24 mouse cellular contexts compared by ENCODE assay signal in the genomic region with DNA sequence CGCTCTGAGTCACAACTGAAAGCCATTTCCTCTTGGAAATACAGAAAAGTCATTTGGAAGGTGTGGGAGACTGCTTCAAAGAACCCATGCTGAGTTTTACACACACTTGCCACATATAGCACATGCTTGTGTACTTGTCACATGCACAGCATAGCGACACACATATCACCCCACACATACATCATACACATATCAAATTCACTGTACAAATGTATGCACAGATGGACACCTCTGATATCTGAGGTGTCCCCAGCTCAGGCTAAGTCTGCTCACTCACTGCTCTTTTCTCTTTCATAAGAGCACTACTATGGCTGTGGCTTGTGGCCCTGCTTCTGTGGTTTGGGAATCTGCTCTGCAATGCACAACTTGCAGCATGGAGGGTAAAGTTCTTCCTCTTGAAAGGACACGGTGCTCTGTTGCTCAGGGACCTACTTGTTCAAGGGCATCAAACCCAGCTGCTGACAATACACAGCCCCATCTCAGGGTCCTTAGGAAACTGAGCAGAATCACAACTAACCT.
DNase-seq lines count a peak whose midpoint lies in the region; ATAC-seq and TF ChIP-seq lines count a peak whose summit lies in the region.
"Had no signal": no experiment of that assay in that cellular context is flagged by ENCODE, and none has a peak within 500 bp of the region (broad histone marks: within the 10 kb centered on the region; RNA-seq: fewer than 3 reads in every experiment).

No protein-coding gene starts in this region.

- no peak for TF ChIP-seq CTCF in liver, postnatal 0 days (IDR thresholded peaks at IDR 0.05; ENCODE audit: low read depth)

- peak; percentile 65 for DNase-seq in heart, adult 11 months
- DNase-seq in heart, postnatal 10 days: no peak
- no peak for DNase-seq in liver, postnatal 0 days
- no peak for DNase-seq in thymus, postnatal 25 days
- DNase-seq in cerebellum, adult 18-20 months: no peak
- DNase-seq: adrenal gland, adult 8-10 months; adrenal gland, postnatal 25 days; cerebellum, adult 11-12 months; cerebellum, adult 9-10 months; cerebellum, postnatal 14 days; forebrain, postnatal 0 days; gastrocnemius, adult 2 months; gastrocnemius, postnatal 14 days; heart, adult 2 months; heart, postnatal 4 days had no signal

- no peak for TF ChIP-seq EP300 in liver, postnatal 0 days (IDR thresholded peaks at IDR 0.05; ENCODE audit: low read depth)

- H3K4me1 ChIP-seq in liver, embryonic 12.5 days: 0 out of 2 replicates have a peak, but pooled peaks cover 4% of the 10 kb centered on the region
- H3K4me1 ChIP-seq in liver, postnatal 0 days (ENCODE audit: insufficient read depth): no peaks in the 10 kb centered on the region
- H3K4me1 ChIP-seq: embryonic facial prominence, embryonic 12.5 days; embryonic facial prominence, embryonic 15.5 days; hindbrain, embryonic 12.5 days; hindbrain, embryonic 15.5 days had no signal

- intact Hi-C loops in heart, postnatal 10 days (cut with DNase I): no loop called here

- no peaks in the 10 kb centered on the region for H3K9me3 ChIP-seq in liver, embryonic 12.5 days (replicated peaks)
- no peaks in the 10 kb centered on the region for H3K9me3 ChIP-seq in liver, postnatal 0 days (ENCODE audit: low read length)
- H3K9me3 ChIP-seq: embryonic facial prominence, embryonic 12.5 days; embryonic facial prominence, embryonic 15.5 days; hindbrain, embryonic 12.5 days; hindbrain, embryonic 15.5 days had no signal

- no peaks in the 10 kb centered on the region for H3K36me3 ChIP-seq in liver, embryonic 12.5 days
- no peaks in the 10 kb centered on the region for H3K36me3 ChIP-seq in liver, postnatal 0 days (replicated peaks; ENCODE audit: insufficient read depth, low read length)
- H3K36me3 ChIP-seq: embryonic facial prominence, embryonic 12.5 days; embryonic facial prominence, embryonic 15.5 days; hindbrain, embryonic 12.5 days; hindbrain, embryonic 15.5 days had no signal

- WGBS in liver, embryonic 12.5 days (ENCODE audit: insufficient replicate concordance): 57% methylated on average over 3 of the region's 3 CpGs
- WGBS in liver, postnatal 0 days (ENCODE audit: insufficient replicate concordance): 51% methylated on average over 3 of the region's 3 CpGs

- no peak overlapping the region for H3K9ac ChIP-seq in liver, embryonic 12.5 days
- no peak overlapping the region for H3K9ac ChIP-seq in liver, postnatal 0 days (replicated peaks)
- H3K9ac ChIP-seq: embryonic facial prominence, embryonic 12.5 days; embryonic facial prominence, embryonic 15.5 days; forebrain, postnatal 0 days; hindbrain, embryonic 12.5 days; hindbrain, embryonic 15.5 days had no signal

- no peak overlapping the region for H3K27ac ChIP-seq in liver, embryonic 12.5 days
- no peak overlapping the region for H3K27ac ChIP-seq in liver, postnatal 0 days (ENCODE audit: low read depth)
- H3K27ac ChIP-seq: embryonic facial prominence, embryonic 12.5 days; embryonic facial prominence, embryonic 15.5 days; gastrocnemius, adult 2 months; heart, adult 2 months; hindbrain, embryonic 12.5 days; hindbrain, embryonic 15.5 days had no signal

- no peak overlapping the region for H3K4me2 ChIP-seq in liver, embryonic 12.5 days
- no peak overlapping the region for H3K4me2 ChIP-seq in liver, postnatal 0 days (ENCODE audit: low read depth, low read length)
- H3K4me2 ChIP-seq: embryonic facial prominence, embryonic 12.5 days; embryonic facial prominence, embryonic 15.5 days; heart, embryonic 11.5 days; hindbrain, embryonic 12.5 days; hindbrain, embryonic 15.5 days had no signal

- H3K4me3 ChIP-seq in liver, embryonic 12.5 days: no peak overlapping the region
- no peak overlapping the region for H3K4me3 ChIP-seq in liver, postnatal 0 days (ENCODE audit: low read depth, low read length)
- H3K4me3 ChIP-seq: embryonic facial prominence, embryonic 12.5 days; embryonic facial prominence, embryonic 15.5 days; gastrocnemius, adult 2 months; heart, adult 2 months; hindbrain, embryonic 12.5 days; hindbrain, embryonic 15.5 days had no signal

- peak; percentile 46; the same call in 1 of the 2 replicates for ATAC-seq in liver, embryonic 12.5 days
- no peak for ATAC-seq in liver, postnatal 0 days
- peak; percentile 29 to 65; a peak in 2 of 4 replicates for ATAC-seq in hematopoietic stem cell, adult 5-6 weeks (replicated peaks in 1 of 2; ENCODE audit: insufficient read depth in 1 of 2, low FRiP score in 2 of 2, low TSS enrichment in 1 of 2, low read depth in 1 of 2, poor library complexity in 2 of 2, severe bottlenecking in 2 of 2)
- ATAC-seq: activated CD4-positive, CD25-positive, alpha-beta regulatory T cell, adult 4 months; forebrain, embryonic 14.5 days; forebrain, postnatal 0 days had no signal

- no peaks in the 10 kb centered on the region for H3K27me3 ChIP-seq in liver, embryonic 12.5 days (replicated peaks)
- no peaks in the 10 kb centered on the region for H3K27me3 ChIP-seq in liver, postnatal 0 days (ENCODE audit: insufficient read depth, low read length)
- H3K27me3 ChIP-seq: embryonic facial prominence, embryonic 12.5 days; embryonic facial prominence, embryonic 15.5 days; hindbrain, embryonic 12.5 days; hindbrain, embryonic 15.5 days had no signal
